Mouse (Mus musculus): Measurements from ENCODE around the gene Tmem236. TPM values are rescaled to one million over a fixed set of nuclear protein-coding genes. Genes with fewer than 3 reads are reported as not detected.

Tmem236 gene
- polyA plus RNA-seq, 1 experiment from 2014 or later = 0.42 TPM

- Histone ChIP-seq H3K36me3 (ENCODE audit: insufficient read depth, low read length) (peaks cover 6% of the 10 kb centered on the region; the same call in 1 of the 2 replicates), H3K4me3 (ENCODE audit: low read length) (no peak overlapping the region), H3K9me3 (ENCODE audit: low read length) (no peaks in the 10 kb centered on the region), H3K4me2 (replicated peaks; ENCODE audit: low read depth, low read length) (no peak overlapping the region), H3K27ac (ENCODE audit: low read length) (no peak overlapping the region), H3K27me3 (ENCODE audit: insufficient read depth, low read length) (no peaks in the 10 kb centered on the region), H3K4me1 (ENCODE audit: insufficient read depth, low read length) (no peaks in the 10 kb centered on the region), H3K9ac (replicated peaks; ENCODE audit: low read length) (no peak overlapping the region)
- WGBS = 98% methylated on average over 2 of the region's 2 CpGs
- ATAC-seq (ENCODE audit: low FRiP score, low TSS enrichment) = no peak
Measured at GRCm38 (mm10) chr2:14150829-14151228, 23.5 kb upstream of the Tmem236 start.

GRCm38 (mm10) chr2:14151854-14152253, 22.5 kb upstream of the Tmem236 start:
- H3K36me3 ChIP-seq (ENCODE audit: insufficient read depth, low read length) = peaks cover 6% of the 10 kb centered on the region; the same call in 1 of the 2 replicates
- no peaks in the 10 kb centered on the region for H3K4me1 ChIP-seq (ENCODE audit: insufficient read depth, low read length)
- 89% methylated on average over 6 of the region's 6 CpGs for WGBS
- H3K27ac ChIP-seq (ENCODE audit: low read length) = no peak overlapping the region
- no peaks in the 10 kb centered on the region for H3K27me3 ChIP-seq (ENCODE audit: insufficient read depth, low read length)
- H3K9me3 ChIP-seq (ENCODE audit: low read length) = no peaks in the 10 kb centered on the region
- ATAC-seq (ENCODE audit: low FRiP score, low TSS enrichment) = no peak
- no peak overlapping the region for H3K4me2 ChIP-seq (replicated peaks; ENCODE audit: low read depth, low read length)
- H3K9ac ChIP-seq (replicated peaks; ENCODE audit: low read length) = no peak overlapping the region
- no peak overlapping the region for H3K4me3 ChIP-seq (ENCODE audit: low read length)

GRCm38 (mm10) chr2:14159047-14159446, 15.3 kb upstream of the Tmem236 start:
- Histone ChIP-seq H3K4me2 (replicated peaks; ENCODE audit: low read depth, low read length) (no peak overlapping the region), H3K9ac (replicated peaks; ENCODE audit: low read length) (no peak overlapping the region), H3K4me1 (ENCODE audit: insufficient read depth, low read length) (no peaks in the 10 kb centered on the region), H3K36me3 (ENCODE audit: insufficient read depth, low read length) (no peaks in the 10 kb centered on the region), H3K27me3 (ENCODE audit: insufficient read depth, low read length) (no peaks in the 10 kb centered on the region), H3K4me3 (ENCODE audit: low read length) (no peak overlapping the region), H3K27ac (ENCODE audit: low read length) (no peak overlapping the region), H3K9me3 (ENCODE audit: low read length) (no peaks in the 10 kb centered on the region)
- 73% methylated on average over 3 of the region's 3 CpGs for WGBS
- no peak for ATAC-seq (ENCODE audit: low FRiP score, low TSS enrichment)

GRCm38 (mm10) chr2:14159756-14160155, 14.6 kb upstream of the Tmem236 start:
- WGBS = 81% methylated on average over 2 of the region's 2 CpGs
- Histone ChIP-seq H3K4me3 (ENCODE audit: low read length) (no peak overlapping the region), H3K9ac (replicated peaks; ENCODE audit: low read length) (no peak overlapping the region), H3K4me1 (ENCODE audit: insufficient read depth, low read length) (no peaks in the 10 kb centered on the region), H3K27me3 (ENCODE audit: insufficient read depth, low read length) (no peaks in the 10 kb centered on the region), H3K27ac (ENCODE audit: low read length) (no peak overlapping the region), H3K36me3 (ENCODE audit: insufficient read depth, low read length) (no peaks in the 10 kb centered on the region), H3K4me2 (replicated peaks; ENCODE audit: low read depth, low read length) (no peak overlapping the region), H3K9me3 (ENCODE audit: low read length) (no peaks in the 10 kb centered on the region)
- ATAC-seq (ENCODE audit: low FRiP score, low TSS enrichment) = no peak

- no peak overlapping the region for H3K4me2 ChIP-seq (replicated peaks; ENCODE audit: low read depth, low read length)
- 68% methylated on average over 5 of the region's 5 CpGs for WGBS
- no peaks in the 10 kb centered on the region for H3K27me3 ChIP-seq (ENCODE audit: insufficient read depth, low read length)
- H3K36me3 ChIP-seq (ENCODE audit: insufficient read depth, low read length) = no peaks in the 10 kb centered on the region
- H3K9ac ChIP-seq (replicated peaks; ENCODE audit: low read length) = no peak overlapping the region
- H3K27ac ChIP-seq (ENCODE audit: low read length) = no peak overlapping the region
- no peaks in the 10 kb centered on the region for H3K4me1 ChIP-seq (ENCODE audit: insufficient read depth, low read length)
- no peaks in the 10 kb centered on the region for H3K9me3 ChIP-seq (ENCODE audit: low read length)
- no peak overlapping the region for H3K4me3 ChIP-seq (ENCODE audit: low read length)
- ATAC-seq (ENCODE audit: low FRiP score, low TSS enrichment) = no peak
Measured at GRCm38 (mm10) chr2:14164459-14165030, 9.8 kb upstream of the Tmem236 start.

- Histone ChIP-seq H3K9me3 (ENCODE audit: low read length) (no peaks in the 10 kb centered on the region), H3K27ac (ENCODE audit: low read length) (no peak overlapping the region), H3K4me2 (replicated peaks; ENCODE audit: low read depth, low read length) (no peak overlapping the region), H3K4me3 (ENCODE audit: low read length) (no peak overlapping the region), H3K4me1 (ENCODE audit: insufficient read depth, low read length) (no peaks in the 10 kb centered on the region), H3K9ac (replicated peaks; ENCODE audit: low read length) (no peak overlapping the region), H3K27me3 (ENCODE audit: insufficient read depth, low read length) (no peaks in the 10 kb centered on the region), H3K36me3 (ENCODE audit: insufficient read depth, low read length) (no peaks in the 10 kb centered on the region)
- WGBS = 73% methylated on average over 2 of the region's 2 CpGs
- ATAC-seq (ENCODE audit: low FRiP score, low TSS enrichment) = no peak
Measured at GRCm38 (mm10) chr2:14165066-14165465, 9.3 kb upstream of the Tmem236 start.

- Histone ChIP-seq H3K27ac (ENCODE audit: low read length) (0 out of 2 replicates have a peak overlapping the region, but pooled peaks have one; percentile 46), H3K9me3 (ENCODE audit: low read length) (no peaks in the 10 kb centered on the region), H3K4me2 (replicated peaks; ENCODE audit: low read depth, low read length) (no peak overlapping the region), H3K9ac (replicated peaks; ENCODE audit: low read length) (no peak overlapping the region), H3K4me1 (ENCODE audit: insufficient read depth, low read length) (no peaks in the 10 kb centered on the region), H3K36me3 (ENCODE audit: insufficient read depth, low read length) (no peaks in the 10 kb centered on the region), H3K4me3 (ENCODE audit: low read length) (no peak overlapping the region), H3K27me3 (ENCODE audit: insufficient read depth, low read length) (no peaks in the 10 kb centered on the region)
- ATAC-seq (ENCODE audit: low FRiP score, low TSS enrichment) = peak; percentile 73; the same call in 1 of the 2 replicates
- 69% methylated on average over 3 of the region's 3 CpGs for WGBS
Measured at GRCm38 (mm10) chr2:14165618-14166344, 8.5 kb upstream of the Tmem236 start.

GRCm38 (mm10) chr2:14167721-14168120, 6.6 kb upstream of the Tmem236 start:
- H3K4me2 ChIP-seq (replicated peaks; ENCODE audit: low read depth, low read length) = no peak overlapping the region
- H3K4me3 ChIP-seq (ENCODE audit: low read length) = no peak overlapping the region
- no peak overlapping the region for H3K27ac ChIP-seq (ENCODE audit: low read length)
- H3K9me3 ChIP-seq (ENCODE audit: low read length) = no peaks in the 10 kb centered on the region
- H3K36me3 ChIP-seq (ENCODE audit: insufficient read depth, low read length) = no peaks in the 10 kb centered on the region
- no peaks in the 10 kb centered on the region for H3K4me1 ChIP-seq (ENCODE audit: insufficient read depth, low read length)
- no peak overlapping the region for H3K9ac ChIP-seq (replicated peaks; ENCODE audit: low read length)
- H3K27me3 ChIP-seq (ENCODE audit: insufficient read depth, low read length) = no peaks in the 10 kb centered on the region
- ATAC-seq (ENCODE audit: low FRiP score, low TSS enrichment) = no peak

GRCm38 (mm10) chr2:14176460-14177193, 2.3 kb downstream of the Tmem236 start:
- Histone ChIP-seq H3K27me3 (ENCODE audit: insufficient read depth, low read length) (no peaks in the 10 kb centered on the region), H3K9ac (replicated peaks; ENCODE audit: low read length) (no peak overlapping the region), H3K4me2 (replicated peaks; ENCODE audit: low read depth, low read length) (no peak overlapping the region), H3K9me3 (ENCODE audit: low read length) (peaks cover 3% of the 10 kb centered on the region; the same call in 1 of the 2 replicates), H3K4me1 (ENCODE audit: insufficient read depth, low read length) (no peaks in the 10 kb centered on the region), H3K27ac (ENCODE audit: low read length) (no peak overlapping the region), H3K36me3 (ENCODE audit: insufficient read depth, low read length) (no peaks in the 10 kb centered on the region), H3K4me3 (ENCODE audit: low read length) (no peak overlapping the region)
- 81% methylated on average over 2 of the region's 2 CpGs for WGBS
- ATAC-seq (ENCODE audit: low FRiP score, low TSS enrichment) = no peak

GRCm38 (mm10) chr2:14184375-14184774, 10.1 kb downstream of the Tmem236 start:
- ATAC-seq (ENCODE audit: low FRiP score, low TSS enrichment) = no peak

More at GRCm38 (mm10) chr2:14184375-14184774, 10.1 kb downstream of the Tmem236 start:
- H3K9ac ChIP-seq (replicated peaks; ENCODE audit: low read length) = no peak overlapping the region
- H3K4me3 ChIP-seq (ENCODE audit: low read length) = no peak overlapping the region
- H3K36me3 ChIP-seq (ENCODE audit: insufficient read depth, low read length) = no peaks in the 10 kb centered on the region
- H3K27me3 ChIP-seq (ENCODE audit: insufficient read depth, low read length) = no peaks in the 10 kb centered on the region
- no peak overlapping the region for H3K27ac ChIP-seq (ENCODE audit: low read length)
- no peaks in the 10 kb centered on the region for H3K4me1 ChIP-seq (ENCODE audit: insufficient read depth, low read length)
- peaks cover 3% of the 10 kb centered on the region; the same call in 1 of the 2 replicates for H3K9me3 ChIP-seq (ENCODE audit: low read length)
- H3K4me2 ChIP-seq (replicated peaks; ENCODE audit: low read depth, low read length) = no peak overlapping the region

Data from kidney, embryonic 16.5 days (tissue).